Mouse (Mus musculus): ENCODE data around the gene Kdm5a. TPM values are rescaled to one million over a fixed set of nuclear protein-coding genes. Genes with fewer than 3 reads are reported as not detected.
A peak's percentile ranks its signal among the peaks of the same experiment; 100 is the strongest.

Kdm5a gene
- polyA plus RNA-seq, 1 experiment from 2014 or later: 51.6 TPM

DNA sequence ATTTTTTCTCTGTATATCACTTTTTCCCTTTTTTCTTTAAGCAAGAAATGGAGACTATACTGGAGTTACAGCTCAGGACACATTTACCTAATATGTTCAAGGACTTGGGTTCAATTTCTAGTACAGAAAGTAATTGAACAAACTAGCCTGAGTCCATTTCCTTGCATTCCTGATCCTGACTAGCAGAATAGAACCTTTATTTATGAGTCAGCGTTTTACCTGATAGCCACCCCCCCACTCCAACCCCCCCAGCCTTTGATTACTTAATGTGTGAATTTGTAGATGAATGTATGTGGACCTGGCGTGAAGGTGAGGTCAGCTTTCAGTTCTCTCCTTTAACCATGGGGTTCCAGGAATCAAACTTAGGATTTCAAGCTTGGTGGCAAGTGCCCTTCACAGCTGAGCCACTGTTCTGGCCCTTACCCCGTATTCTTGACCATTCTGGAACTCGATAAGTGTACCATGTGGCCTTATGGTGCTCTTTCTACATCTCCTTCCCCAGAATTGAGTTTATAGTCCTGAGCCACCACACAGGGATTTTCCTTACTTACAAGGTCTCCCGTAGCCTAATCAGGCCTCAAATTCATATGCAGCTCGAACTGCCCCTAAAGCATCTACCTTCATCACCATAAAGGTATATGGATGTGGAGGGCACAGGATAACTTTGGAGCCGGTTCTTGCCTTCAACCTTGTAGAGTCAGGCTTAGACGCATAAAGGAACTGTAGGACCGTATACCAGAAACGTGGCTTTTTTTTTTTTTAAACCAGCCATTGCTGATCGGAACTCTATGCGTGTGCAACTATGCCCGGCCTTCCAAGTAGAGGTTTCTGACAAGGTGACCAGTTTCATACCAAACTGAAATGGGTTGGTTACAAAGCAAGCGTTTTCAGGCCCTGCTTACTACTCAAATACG is 893 bp upstream of the Kdm5a start:
- Histone ChIP-seq H3K27me3 (ENCODE audit: poor library complexity, severe bottlenecking) (no peaks in the 10 kb centered on the region), H3K4me3 (peak overlapping the region; percentile 74), H3K9me3 (no peaks in the 10 kb centered on the region), H3K36me3 (replicated peaks) (peaks cover 16% of the 10 kb centered on the region), H3K4me1 (peaks cover 22% of the 10 kb centered on the region), H3K27ac (peak overlapping the region; percentile 94)
- 29% methylated on average over 15 of the region's 15 CpGs for WGBS
- DNase-seq (ENCODE audit: extremely low spot score, low spot score): peak; percentile 15

DNA sequence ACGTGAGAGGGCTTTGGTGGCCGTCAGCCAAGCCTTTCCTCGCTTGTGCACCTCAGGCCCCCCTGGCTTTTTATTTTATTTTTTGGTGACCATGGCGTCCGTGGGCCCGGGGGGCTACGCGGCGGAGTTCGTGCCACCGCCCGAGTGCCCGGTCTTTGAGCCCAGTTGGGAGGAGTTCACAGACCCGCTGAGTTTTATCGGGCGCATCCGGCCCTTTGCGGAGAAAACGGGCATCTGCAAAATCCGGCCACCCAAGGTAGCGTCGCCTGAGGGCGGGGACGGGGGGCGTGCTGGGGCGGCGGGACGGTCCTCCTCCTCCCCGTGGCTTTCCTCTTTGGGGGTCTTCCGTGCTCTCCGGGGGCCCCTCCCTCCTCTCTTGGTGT is 590 bp downstream of the Kdm5a start:
- no peaks in the 10 kb centered on the region for H3K27me3 ChIP-seq (ENCODE audit: poor library complexity, severe bottlenecking)
- WGBS: under 1% methylated on average over 31 of the region's 31 CpGs
- peaks cover 31% of the 10 kb centered on the region for H3K36me3 ChIP-seq (replicated peaks)
- peak overlapping the region; percentile 94 for H3K27ac ChIP-seq
- H3K4me3 ChIP-seq: peak overlapping the region; percentile 74
- no peaks in the 10 kb centered on the region for H3K9me3 ChIP-seq
- DNase-seq (ENCODE audit: extremely low spot score, low spot score): no peak
- H3K4me1 ChIP-seq: peaks cover 21% of the 10 kb centered on the region

GRCm38 (mm10) chr6:120365051-120365450 is 1.1 kb downstream of the Kdm5a start:
- Histone ChIP-seq H3K4me3 (peak overlapping the region; percentile 74), H3K4me1 (peaks cover 21% of the 10 kb centered on the region), H3K27me3 (ENCODE audit: poor library complexity, severe bottlenecking) (no peaks in the 10 kb centered on the region), H3K36me3 (replicated peaks) (peaks cover 36% of the 10 kb centered on the region), H3K9me3 (no peaks in the 10 kb centered on the region), H3K27ac (peak overlapping the region; percentile 94)
- peak; percentile 15 for DNase-seq (ENCODE audit: extremely low spot score, low spot score)
- WGBS: 10% methylated on average over 15 of the region's 15 CpGs

DNA sequence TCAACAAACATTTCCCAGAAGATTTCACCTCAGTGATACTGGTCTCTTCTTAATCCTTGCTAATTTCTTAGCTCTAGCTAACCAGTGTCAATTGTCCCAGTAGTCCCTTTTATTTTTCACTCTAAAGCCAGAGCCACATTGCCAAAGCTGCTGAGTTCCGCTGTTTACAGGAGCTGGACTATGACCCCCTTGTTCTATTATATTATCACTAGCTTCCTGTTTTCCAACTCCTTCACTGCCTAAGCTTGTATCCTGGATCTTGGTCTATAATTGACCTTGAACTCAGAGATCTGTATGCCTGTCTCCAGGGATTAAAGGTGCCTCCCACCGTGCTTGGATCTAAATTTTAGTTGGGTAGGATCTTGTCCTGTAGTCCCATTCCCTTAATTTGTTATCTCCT is 12.8 kb downstream of the Kdm5a start:
- H3K9me3 ChIP-seq: no peaks in the 10 kb centered on the region
- no peaks in the 10 kb centered on the region for H3K27me3 ChIP-seq (ENCODE audit: poor library complexity, severe bottlenecking)
- peaks cover 99% of the 10 kb centered on the region for H3K36me3 ChIP-seq (replicated peaks)

GRCm38 (mm10) chr6:120390054-120390453 is 26.1 kb downstream of the Kdm5a start:
- no peaks in the 10 kb centered on the region for H3K4me1 ChIP-seq
- H3K36me3 ChIP-seq (replicated peaks): peaks cover 100% of the 10 kb centered on the region
- no peaks in the 10 kb centered on the region for H3K27me3 ChIP-seq (ENCODE audit: poor library complexity, severe bottlenecking)
- 92% methylated on average over 3 of the region's 3 CpGs for WGBS
- no peak overlapping the region for H3K27ac ChIP-seq
- no peak overlapping the region for H3K4me3 ChIP-seq
- DNase-seq (ENCODE audit: extremely low spot score, low spot score): no peak
- no peaks in the 10 kb centered on the region for H3K9me3 ChIP-seq

More for the DNA sequence above, 12.8 kb downstream of the Kdm5a start:
- no peaks in the 10 kb centered on the region for H3K4me1 ChIP-seq
- no peak overlapping the region for H3K27ac ChIP-seq
- WGBS: 96% methylated on average over 2 of the region's 2 CpGs
- no peak overlapping the region for H3K4me3 ChIP-seq
- DNase-seq (ENCODE audit: extremely low spot score, low spot score): no peak

- no peak for DNase-seq (ENCODE audit: extremely low spot score, low spot score)
- Histone ChIP-seq H3K4me1 (no peaks in the 10 kb centered on the region), H3K9me3 (no peaks in the 10 kb centered on the region), H3K27ac (no peak overlapping the region), H3K4me3 (no peak overlapping the region), H3K36me3 (replicated peaks) (peaks cover 100% of the 10 kb centered on the region), H3K27me3 (ENCODE audit: poor library complexity, severe bottlenecking) (no peaks in the 10 kb centered on the region)
- 97% methylated on average over 2 of the region's 2 CpGs for WGBS
Observed at GRCm38 (mm10) chr6:120392811-120393210, 28.9 kb downstream of the Kdm5a start.

GRCm38 (mm10) chr6:120395622-120396345 is 31.9 kb downstream of the Kdm5a start:
- Histone ChIP-seq H3K36me3 (replicated peaks) (peaks cover 97% of the 10 kb centered on the region), H3K4me1 (no peaks in the 10 kb centered on the region), H3K27ac (no peak overlapping the region), H3K27me3 (ENCODE audit: poor library complexity, severe bottlenecking) (no peaks in the 10 kb centered on the region), H3K4me3 (no peak overlapping the region), H3K9me3 (no peaks in the 10 kb centered on the region)
- 93% methylated on average over 5 of the region's 5 CpGs for WGBS
- no peak for DNase-seq (ENCODE audit: extremely low spot score, low spot score)

- DNase-seq (ENCODE audit: extremely low spot score, low spot score): no peak
- H3K4me3 ChIP-seq: no peak overlapping the region
- H3K27ac ChIP-seq: no peak overlapping the region
- H3K9me3 ChIP-seq: no peaks in the 10 kb centered on the region
- WGBS: 97% methylated on average over 1 of the region's 1 CpGs
- no peaks in the 10 kb centered on the region for H3K27me3 ChIP-seq (ENCODE audit: poor library complexity, severe bottlenecking)
- H3K36me3 ChIP-seq (replicated peaks): peaks cover 99% of the 10 kb centered on the region
- no peaks in the 10 kb centered on the region for H3K4me1 ChIP-seq
Observed at GRCm38 (mm10) chr6:120403936-120404335, 40.0 kb downstream of the Kdm5a start.

- Histone ChIP-seq H3K27ac (no peak overlapping the region), H3K4me1 (no peaks in the 10 kb centered on the region), H3K9me3 (no peaks in the 10 kb centered on the region), H3K4me3 (no peak overlapping the region), H3K36me3 (replicated peaks) (peaks cover 97% of the 10 kb centered on the region), H3K27me3 (ENCODE audit: poor library complexity, severe bottlenecking) (no peaks in the 10 kb centered on the region)
- no peak for DNase-seq (ENCODE audit: extremely low spot score, low spot score)
- 91% methylated on average over 3 of the region's 3 CpGs for WGBS
Observed at GRCm38 (mm10) chr6:120438161-120438560, 74.2 kb downstream of the Kdm5a start.

DNA sequence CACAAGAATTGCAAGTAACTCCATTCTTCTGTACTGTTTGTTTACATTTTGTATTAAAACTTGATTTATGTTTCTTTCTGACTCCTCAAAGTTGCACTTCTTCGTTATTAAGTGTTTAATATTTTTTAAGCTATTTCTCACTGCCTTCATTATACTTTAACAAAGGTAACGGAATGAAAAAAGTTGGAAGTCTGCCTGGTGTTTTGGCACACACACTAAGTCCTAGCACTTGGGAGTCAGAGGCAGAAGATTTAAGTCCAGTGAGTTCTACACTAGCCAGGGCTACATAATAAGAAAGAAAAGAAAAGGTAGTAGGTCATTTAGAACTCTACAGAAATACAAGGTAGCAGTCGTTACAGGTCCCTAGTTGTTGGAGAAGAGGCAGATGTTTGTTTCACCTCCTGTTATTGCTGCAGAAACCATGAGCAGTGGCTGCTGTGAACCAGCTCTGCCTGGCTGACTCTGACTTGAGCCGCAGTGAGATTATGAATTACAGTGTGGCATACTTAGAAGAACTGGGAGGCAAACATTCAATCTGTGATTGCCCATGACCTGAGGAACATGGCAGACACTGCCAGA is 78.3 kb downstream of the Kdm5a start:
- no peaks in the 10 kb centered on the region for H3K4me1 ChIP-seq
- 91% methylated on average over 4 of the region's 4 CpGs for WGBS

DNA sequence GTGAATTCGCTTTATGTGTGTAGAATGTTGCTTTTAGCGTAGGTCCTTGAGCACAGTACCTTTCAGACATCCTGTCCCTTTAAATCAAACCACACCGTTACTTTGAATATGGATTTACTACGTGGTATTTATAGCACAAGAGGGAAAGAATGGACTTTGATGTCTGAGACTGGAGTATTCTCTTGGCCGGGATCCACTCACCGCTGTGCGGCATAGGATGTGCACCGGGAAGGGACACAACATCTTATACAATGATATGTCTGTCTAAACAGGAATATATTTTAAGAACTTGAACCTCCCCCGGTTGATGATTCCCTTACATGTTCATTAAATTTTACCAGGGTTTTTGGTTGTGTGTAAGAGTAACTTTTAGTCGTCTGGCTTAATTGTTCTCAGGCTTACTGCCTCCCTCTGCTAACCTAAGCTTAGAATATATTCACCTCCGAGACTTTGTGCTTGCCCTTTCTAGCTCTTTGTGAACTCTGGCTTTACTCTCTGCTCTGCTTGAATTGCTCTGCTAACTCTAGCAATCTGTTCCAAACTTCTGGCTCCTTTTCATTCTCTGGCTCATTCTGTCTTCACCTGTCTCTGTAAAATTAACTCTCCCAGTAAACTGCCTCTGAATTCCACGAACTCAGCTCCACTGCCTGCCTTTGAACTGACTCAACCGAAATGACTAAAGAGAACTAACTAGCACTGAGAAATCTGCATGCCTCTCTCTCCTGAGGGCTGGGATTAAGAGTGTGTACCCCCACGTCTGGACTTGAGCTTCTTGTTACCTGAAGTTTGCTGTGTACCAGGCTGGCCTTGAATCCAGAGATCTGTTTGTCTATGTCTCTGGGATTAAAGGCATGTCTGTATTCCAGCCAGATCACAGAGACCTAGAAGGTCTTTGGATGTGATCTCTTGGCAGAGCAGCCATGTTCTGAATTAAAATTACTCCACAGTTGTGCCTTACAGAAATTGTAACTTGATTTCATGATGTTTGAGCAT is 79.7 kb downstream of the Kdm5a start:
- Histone ChIP-seq H3K4me3 (no peak overlapping the region), H3K4me1 (no peaks in the 10 kb centered on the region), H3K27me3 (ENCODE audit: poor library complexity, severe bottlenecking) (no peaks in the 10 kb centered on the region), H3K36me3 (replicated peaks) (peaks cover 68% of the 10 kb centered on the region), H3K9me3 (no peaks in the 10 kb centered on the region), H3K27ac (no peak overlapping the region)
- WGBS: 90% methylated on average over 14 of the region's 14 CpGs
- no peak for DNase-seq (ENCODE audit: extremely low spot score, low spot score)

More for the DNA sequence above, 78.3 kb downstream of the Kdm5a start:
- H3K4me3 ChIP-seq: no peak overlapping the region
- DNase-seq (ENCODE audit: extremely low spot score, low spot score): no peak
- H3K36me3 ChIP-seq (replicated peaks): peaks cover 82% of the 10 kb centered on the region
- H3K27me3 ChIP-seq (ENCODE audit: poor library complexity, severe bottlenecking): no peaks in the 10 kb centered on the region
- H3K9me3 ChIP-seq: no peaks in the 10 kb centered on the region
- no peak overlapping the region for H3K27ac ChIP-seq

GRCm38 (mm10) chr6:120450208-120450607 is 86.3 kb downstream of the Kdm5a start:
- WGBS: 86% methylated on average over 3 of the region's 3 CpGs
- no peaks in the 10 kb centered on the region for H3K27me3 ChIP-seq (ENCODE audit: poor library complexity, severe bottlenecking)
- H3K4me1 ChIP-seq: no peaks in the 10 kb centered on the region
- peaks cover 5% of the 10 kb centered on the region for H3K36me3 ChIP-seq (replicated peaks)
- H3K9me3 ChIP-seq: no peaks in the 10 kb centered on the region
- H3K27ac ChIP-seq: no peak overlapping the region
- DNase-seq (ENCODE audit: extremely low spot score, low spot score): no peak
- H3K4me3 ChIP-seq: no peak overlapping the region
